Mouse (Mus musculus): ENCODE data around the gene 4933430I17Rik. TPM values are rescaled to one million over a fixed set of nuclear protein-coding genes. Genes with fewer than 3 reads are reported as not detected.

Gene 4933430I17Rik
- total and polyA plus RNA-seq, 3 experiments: 0.30 to 1.8 (median 0.52) TPM

DNA sequence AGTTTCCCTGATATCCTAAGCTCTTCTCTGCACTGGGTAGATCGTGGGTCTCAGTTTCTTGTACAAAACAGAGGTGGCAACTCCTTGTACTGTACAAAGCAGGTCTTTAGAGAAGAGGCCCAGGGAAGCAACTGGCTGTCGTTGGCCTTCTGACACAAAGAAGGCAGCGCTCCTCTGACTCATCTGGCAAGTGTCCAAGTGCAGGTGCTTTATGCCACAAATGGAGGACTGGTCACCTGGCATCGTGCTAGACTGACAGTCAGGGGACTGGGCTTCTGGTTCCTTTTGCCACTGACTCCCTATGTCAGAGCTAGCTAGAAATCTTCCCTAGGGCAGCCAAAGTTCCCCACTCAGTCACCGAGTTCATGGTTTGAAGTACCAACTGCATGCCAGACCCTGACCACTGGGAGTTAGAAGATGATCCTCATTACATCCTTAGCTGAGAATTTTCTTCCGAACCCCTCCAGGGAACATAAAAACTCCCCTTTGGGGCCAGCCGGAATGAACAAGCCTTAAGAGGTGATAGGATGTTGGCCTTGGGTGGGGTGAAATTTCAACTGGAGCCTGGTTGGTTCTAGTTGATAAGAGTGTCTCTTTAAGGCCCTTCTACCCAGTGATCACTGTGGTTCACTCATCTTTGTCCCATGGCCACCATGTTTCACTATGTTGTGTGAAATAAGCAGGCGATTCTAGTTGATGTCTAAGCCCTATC, 39.6 kb upstream of the 4933430I17Rik start:
- Histone ChIP-seq H3K9ac (ENCODE audit: insufficient read depth, low read depth) (no peak overlapping the region), H3K4me2 (ENCODE audit: insufficient read depth, low read depth, poor library complexity, severe bottlenecking) (no peak overlapping the region)
- DNase-seq (ENCODE audit: extremely low read depth): no peak

DNA sequence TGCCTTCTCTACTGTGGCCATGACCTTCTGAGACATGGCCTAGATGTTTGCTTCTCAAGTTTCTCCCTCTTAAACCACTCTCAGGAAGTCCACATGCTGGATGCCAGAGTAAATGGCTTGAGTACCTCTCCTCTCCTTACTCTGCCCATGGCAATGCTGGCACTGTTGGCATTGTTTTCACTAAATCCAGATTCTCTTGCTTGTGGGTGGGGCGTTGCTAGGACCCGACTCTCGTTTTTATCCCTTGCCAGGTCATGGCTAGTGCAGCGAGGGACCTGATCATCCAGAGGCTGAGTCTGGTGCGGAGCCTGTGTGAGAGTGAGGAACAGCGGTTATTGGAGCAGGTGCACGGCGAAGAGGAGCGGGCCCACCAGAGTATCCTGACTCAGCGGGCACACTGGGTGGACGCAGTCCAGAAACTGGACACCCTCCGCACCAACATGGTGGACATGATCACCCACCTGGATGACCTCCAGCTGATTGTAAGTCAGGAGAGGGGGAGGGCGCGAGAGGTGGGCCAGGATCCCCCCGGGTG, 38.9 kb upstream of the 4933430I17Rik start:
- H3K4me2 ChIP-seq (ENCODE audit: insufficient read depth, low read depth, poor library complexity, severe bottlenecking): no peak overlapping the region

More for the DNA sequence above, 39.6 kb upstream of the 4933430I17Rik start:
- Histone ChIP-seq H3K4me1 (ENCODE audit: control insufficient read depth in 1 of 2, insufficient read depth in 2 of 2) (peaks cover 3 to 39% of the 10 kb centered on the region in 2 experiments; a peak in 2 of 4 replicates), H3K27me3 (replicated peaks) (no peaks in the 10 kb centered on the region), H3K4me3 (replicated peaks in 1 of 3; ENCODE audit: low read depth in 2 of 3, low read length in 2 of 3, poor library complexity in 1 of 3) (no peak overlapping the region), H3K9me3 (replicated peaks; ENCODE audit: low read length) (no peaks in the 10 kb centered on the region), H3K79me2 (replicated peaks; ENCODE audit: control insufficient read depth, extremely low read depth, insufficient read depth, poor library complexity, severe bottlenecking) (no peaks in the 10 kb centered on the region), H3K27ac (ENCODE audit: insufficient read depth, low read depth) (no peak overlapping the region), H3K36me3 (replicated peaks in 1 of 2; ENCODE audit: control insufficient read depth in 1 of 2, insufficient read depth in 1 of 2, low read length in 1 of 2) (no peaks in the 10 kb centered on the region)
- dilution Hi-C loops (cut with MboI; ENCODE audit: extremely low pct_ligation_motif_present, extremely low pct_unique_long_range_greater_than_20kb, low sequenced_read_pairs): no loop called here
- in situ Hi-C loops (cut with MboI; ENCODE audit: low pct_ligation_motif_present, low pct_unique_long_range_greater_than_20kb, low sequenced_read_pairs): no loop called here
- no peak for TF ChIP-seq NELFE (IDR thresholded peaks at IDR 0.05; ENCODE audit: low read depth, low read length)
- TF ChIP-seq TCF12 (IDR thresholded peaks at IDR 0.05; ENCODE audit: low read depth, low read length): no peak
- TF ChIP-seq SIN3A (IDR thresholded peaks at IDR 0.05; ENCODE audit: low read length): no peak
- TF ChIP-seq POLR2AphosphoS2 (IDR thresholded peaks at IDR 0.05; ENCODE audit: low read depth, low read length): no peak
- TF ChIP-seq MAZ (IDR thresholded peaks at IDR 0.05; ENCODE audit: low read depth, low read length): no peak
- TF ChIP-seq MAX (IDR thresholded peaks at IDR 0.05; ENCODE audit: low read length): no peak
- TF ChIP-seq BHLHE40 (IDR thresholded peaks at IDR 0.05; ENCODE audit: low read depth, low read length): no peak

More for the DNA sequence above, 38.9 kb upstream of the 4933430I17Rik start:
- Histone ChIP-seq H3K27ac (ENCODE audit: insufficient read depth, low read depth) (no peak overlapping the region), H3K79me2 (replicated peaks; ENCODE audit: control insufficient read depth, extremely low read depth, insufficient read depth, poor library complexity, severe bottlenecking) (no peaks in the 10 kb centered on the region), H3K4me3 (replicated peaks in 1 of 3; ENCODE audit: low read depth in 2 of 3, low read length in 2 of 3, poor library complexity in 1 of 3) (no peak overlapping the region), H3K27me3 (replicated peaks) (no peaks in the 10 kb centered on the region), H3K36me3 (replicated peaks in 1 of 2; ENCODE audit: control insufficient read depth in 1 of 2, insufficient read depth in 1 of 2, low read length in 1 of 2) (no peaks in the 10 kb centered on the region), H3K9me3 (replicated peaks; ENCODE audit: low read length) (no peaks in the 10 kb centered on the region), H3K4me1 (ENCODE audit: control insufficient read depth in 1 of 2, insufficient read depth in 2 of 2) (peaks cover 3 to 33% of the 10 kb centered on the region in 2 experiments; a peak in 2 of 4 replicates), H3K9ac (ENCODE audit: insufficient read depth, low read depth) (no peak overlapping the region)
- in situ Hi-C loops (cut with MboI; ENCODE audit: low pct_ligation_motif_present, low pct_unique_long_range_greater_than_20kb, low sequenced_read_pairs) (no loop called here), dilution Hi-C loops (cut with MboI; ENCODE audit: extremely low pct_ligation_motif_present, extremely low pct_unique_long_range_greater_than_20kb, low sequenced_read_pairs) (no loop called here)
- TF ChIP-seq GABPA (IDR thresholded peaks at IDR 0.05; ENCODE audit: insufficient replicate concordance, low read depth, low read length) (no peak), CHD1 (IDR thresholded peaks at IDR 0.05; ENCODE audit: low read depth, low read length) (no peak), CTCF (conservative IDR thresholded peaks at IDR 0.05 in 1 of 2, IDR thresholded peaks at IDR 0.05 in 1 of 2; ENCODE audit: low read depth in 2 of 2, low read length in 2 of 2) (no peak), MAX (IDR thresholded peaks at IDR 0.05; ENCODE audit: low read length) (no peak), CHD2 (IDR thresholded peaks at IDR 0.05; ENCODE audit: low read length) (no peak), E2F4 (IDR thresholded peaks at IDR 0.05; ENCODE audit: insufficient replicate concordance, low read depth, low read length) (no peak), NRF1 (IDR thresholded peaks at IDR 0.05; ENCODE audit: low read depth, low read length) (no peak), USF2 (conservative IDR thresholded peaks at IDR 0.05; ENCODE audit: low read depth, low read length) (no peak), SIN3A (IDR thresholded peaks at IDR 0.05; ENCODE audit: low read length) (no peak), NELFE (IDR thresholded peaks at IDR 0.05; ENCODE audit: low read depth, low read length) (no peak), MAZ (IDR thresholded peaks at IDR 0.05; ENCODE audit: low read depth, low read length) (no peak), JUND (conservative IDR thresholded peaks at IDR 0.05; ENCODE audit: low read depth, low read length) (no peak), POLR2A (IDR thresholded peaks at IDR 0.05; ENCODE audit: low read depth, low read length) (no peak), HCFC1 (IDR thresholded peaks at IDR 0.05; ENCODE audit: low read depth, low read length) (no peak), POLR2AphosphoS2 (IDR thresholded peaks at IDR 0.05; ENCODE audit: low read depth, low read length) (no peak), UBTF (IDR thresholded peaks at IDR 0.05; ENCODE audit: low read depth, low read length) (no peak)
- DNase-seq (ENCODE audit: extremely low read depth): no peak
